Mouse (Mus musculus) embryonic facial prominence, embryonic 13.5 days (tissue): Measurements from ENCODE around the gene Eef2. TPM values are rescaled to one million over a fixed set of nuclear protein-coding genes. Genes with fewer than 3 reads are reported as not detected.

Source experiments
- ATAC-seq: fragments of 200-750 bp; cut with Nextera tagmentation; 2 replicates; pipeline ENCODE4 v1.8.0; 2017; ENCODE audit warnings: low read depth; ENCODE audit not compliant: insufficient number of reproducible peaks, insufficient read depth, low FRiP score, low TSS enrichment
- H3K27ac ChIP-seq: fragments of 300-500 bp; sonication (generic); 2 replicates; pipeline ENCODE4 v1.5.1; 2015; ENCODE audit warnings: moderate library complexity, mild to moderate bottlenecking, inconsistent platforms
- H3K27me3 ChIP-seq: fragments of 300-500 bp; sonication (generic); 2 replicates; pipeline ENCODE4 v1.6.1; 2015; ENCODE audit warnings: mild to moderate bottlenecking, inconsistent platforms
- H3K36me3 ChIP-seq: fragments of 300-500 bp; sonication (generic); 2 replicates; pipeline ENCODE4 v1.6.1; 2015; ENCODE audit warnings: mild to moderate bottlenecking, inconsistent platforms
- H3K4me1 ChIP-seq: fragments of 300-500 bp; sonication (generic); 2 replicates; pipeline ENCODE4 v1.6.1; 2015; ENCODE audit warnings: inconsistent platforms
- H3K4me2 ChIP-seq: fragments of 300-500 bp; sonication (generic); 2 replicates; pipeline ENCODE4 v1.6.1; 2015; ENCODE audit warnings: moderate library complexity, mild to moderate bottlenecking, inconsistent platforms
- H3K4me3 ChIP-seq: fragments of 300-500 bp; sonication (generic); 2 replicates; pipeline ENCODE4 v1.5.1; 2015; ENCODE audit warnings: mild to moderate bottlenecking, inconsistent platforms
- H3K9ac ChIP-seq: fragments of 300-500 bp; sonication (generic); 2 replicates; pipeline ENCODE4 v1.6.1; 2015; ENCODE audit warnings: mild to moderate bottlenecking, inconsistent platforms
- H3K9me3 ChIP-seq: fragments of 300-500 bp; sonication (generic); 2 replicates; pipeline ENCODE4 v1.6.1; 2016; ENCODE audit warnings: inconsistent platforms
- WGBS: fragments of 180-500 bp; shearing (Covaris S2); methylation state at CpG from one replicate; pipeline ENCODE4 v1.1.7; 2015; ENCODE audit warnings: mixed read lengths; 5-methylcytosine and 5-hydroxymethylcytosine counted together
- polyA plus RNA-seq: library from polyadenylated mRNA; unstranded; fragments of >200 nt; fragmentation: Nextera tagmentation; extraction: Ambion mirVana; gene quantifications from 2 replicates; pipeline ENCODE4 v1.2.1, GENCODE M21; 2015

Eef2 gene
- polyA plus RNA-seq, 1 experiment from 2014 or later: 633 TPM

- WGBS: 83% methylated on average over 5 of the region's 5 CpGs
- peaks cover 42% of the 10 kb centered on the region for H3K4me1 ChIP-seq
Observed at GRCm38 (mm10) chr10:81183805-81184204, 7.4 kb downstream of the Eef2 start, which contains the start of gene 4930442H23Rik. 4930442H23Rik (minus strand) TSS chr10:81183849.

GRCm38 (mm10) chr10:81184765-81185164 lies 8.3 kb downstream of the Eef2 start:
- no peak for ATAC-seq
- no peaks in the 10 kb centered on the region for H3K27me3 ChIP-seq
- H3K4me2 ChIP-seq: no peak overlapping the region
- peak overlapping the region; percentile 47; the same call in 1 of the 2 replicates for H3K9ac ChIP-seq
- H3K9me3 ChIP-seq: no peaks in the 10 kb centered on the region
- WGBS: 41% methylated on average over 4 of the region's 4 CpGs
- H3K4me3 ChIP-seq: no peak overlapping the region
- H3K4me1 ChIP-seq: peaks cover 34% of the 10 kb centered on the region
- H3K36me3 ChIP-seq: peaks cover 78% of the 10 kb centered on the region
- H3K27ac ChIP-seq: peak overlapping the region; percentile 62

More at GRCm38 (mm10) chr10:81183805-81184204, 7.4 kb downstream of the Eef2 start, which contains the start of gene 4930442H23Rik:
- no peak for ATAC-seq
- Histone ChIP-seq H3K27ac (peak within 1 kb of the TSS; percentile 74), H3K9ac (peak within 1 kb of the TSS; percentile 80), H3K9me3 (no peaks in the 10 kb centered on the region), H3K4me2 (peak within 1 kb of the TSS; percentile 68), H3K4me3 (peak within 1 kb of the TSS; percentile 69), H3K27me3 (no peaks in the 10 kb centered on the region), H3K36me3 (peaks cover 83% of the 10 kb centered on the region)

GRCm38 (mm10) chr10:81187161-81187560 lies 10.7 kb downstream of the Eef2 start:
- H3K27me3 ChIP-seq: no peaks in the 10 kb centered on the region
- H3K4me3 ChIP-seq: no peak overlapping the region
- no peak overlapping the region for H3K4me2 ChIP-seq
- H3K9ac ChIP-seq: 0 out of 2 replicates have a peak overlapping the region, but pooled peaks have one; percentile 11
- peaks cover 27% of the 10 kb centered on the region for H3K4me1 ChIP-seq
- WGBS: 93% methylated on average over 9 of the region's 9 CpGs
- no peak for ATAC-seq
- no peak overlapping the region for H3K27ac ChIP-seq
- peaks cover 69% of the 10 kb centered on the region for H3K36me3 ChIP-seq
- no peaks in the 10 kb centered on the region for H3K9me3 ChIP-seq

GRCm38 (mm10) chr10:81189821-81190220 lies 13.4 kb downstream of the Eef2 start:
- Histone ChIP-seq H3K27ac (no peak overlapping the region), H3K27me3 (peaks cover 20% of the 10 kb centered on the region), H3K9ac (no peak overlapping the region), H3K9me3 (no peaks in the 10 kb centered on the region), H3K4me3 (no peak overlapping the region), H3K36me3 (peaks cover 52% of the 10 kb centered on the region), H3K4me1 (peaks cover 29% of the 10 kb centered on the region), H3K4me2 (no peak overlapping the region)
- 80% methylated on average over 26 of the region's 26 CpGs for WGBS
- ATAC-seq: no peak

- Histone ChIP-seq H3K27ac (peak overlapping the region; percentile 44; the same call in 1 of the 2 replicates), H3K9ac (no peak overlapping the region)
- 69% methylated on average over 31 of the region's 31 CpGs for WGBS
Observed at GRCm38 (mm10) chr10:81190236-81190911, 13.9 kb downstream of the Eef2 start.

GRCm38 (mm10) chr10:81190912-81191321 lies 14.5 kb downstream of the Eef2 start:
- Histone ChIP-seq H3K36me3 (peaks cover 42% of the 10 kb centered on the region), H3K4me1 (peaks cover 23% of the 10 kb centered on the region), H3K27me3 (peaks cover 31% of the 10 kb centered on the region), H3K27ac (peak overlapping the region; percentile 44; the same call in 1 of the 2 replicates), H3K4me3 (no peak overlapping the region), H3K4me2 (no peak overlapping the region), H3K9me3 (no peaks in the 10 kb centered on the region), H3K9ac (no peak overlapping the region)
- 77% methylated on average over 6 of the region's 6 CpGs for WGBS
- no peak for ATAC-seq

More at GRCm38 (mm10) chr10:81190236-81190911, 13.9 kb downstream of the Eef2 start:
- no peak overlapping the region for H3K4me3 ChIP-seq
- peaks cover 46% of the 10 kb centered on the region for H3K36me3 ChIP-seq
- H3K9me3 ChIP-seq: no peaks in the 10 kb centered on the region
- no peak for ATAC-seq
- H3K4me2 ChIP-seq: no peak overlapping the region
- H3K4me1 ChIP-seq: peaks cover 23% of the 10 kb centered on the region
- peaks cover 26% of the 10 kb centered on the region for H3K27me3 ChIP-seq

- Histone ChIP-seq H3K9ac (peak overlapping the region; percentile 85), H3K27me3 (peaks cover 37% of the 10 kb centered on the region), H3K9me3 (no peaks in the 10 kb centered on the region), H3K4me2 (peak overlapping the region; percentile 96), H3K27ac (peak overlapping the region; percentile 94; the same call in 1 of the 2 replicates), H3K36me3 (peaks cover 40% of the 10 kb centered on the region), H3K4me3 (peak overlapping the region; percentile 70; the same call in 1 of the 2 replicates), H3K4me1 (peaks cover 23% of the 10 kb centered on the region)
- ATAC-seq: no peak
- WGBS: 86% methylated on average over 18 of the region's 18 CpGs
Observed at GRCm38 (mm10) chr10:81191342-81191982, 15.0 kb downstream of the Eef2 start.

- peaks cover 46% of the 10 kb centered on the region for H3K27me3 ChIP-seq
- H3K4me3 ChIP-seq: peak overlapping the region; percentile 70
- peak overlapping the region; percentile 85 for H3K9ac ChIP-seq
- peaks cover 23% of the 10 kb centered on the region for H3K4me1 ChIP-seq
- WGBS: under 1% methylated on average over 93 of the region's 93 CpGs
- ATAC-seq: peak; percentile 83
- H3K27ac ChIP-seq: peak overlapping the region; percentile 94
- H3K36me3 ChIP-seq: peaks cover 30% of the 10 kb centered on the region
- H3K9me3 ChIP-seq: no peaks in the 10 kb centered on the region
- peak overlapping the region; percentile 96 for H3K4me2 ChIP-seq
Observed at GRCm38 (mm10) chr10:81192270-81192967, 16.0 kb downstream of the Eef2 start.

- 3% methylated on average over 19 of the region's 19 CpGs for WGBS
- H3K27me3 ChIP-seq: peaks cover 49% of the 10 kb centered on the region
Observed at GRCm38 (mm10) chr10:81192968-81193501, 16.6 kb downstream of the Eef2 start.

GRCm38 (mm10) chr10:81193991-81194774 lies 17.8 kb downstream of the Eef2 start:
- H3K9me3 ChIP-seq: no peaks in the 10 kb centered on the region
- H3K4me1 ChIP-seq: peaks cover 23% of the 10 kb centered on the region
- no peak for ATAC-seq
- peaks cover 17% of the 10 kb centered on the region for H3K36me3 ChIP-seq
- 13% methylated on average over 37 of the region's 37 CpGs for WGBS
- H3K27ac ChIP-seq: no peak overlapping the region
- H3K9ac ChIP-seq: peak overlapping the region; percentile 44
- H3K4me3 ChIP-seq: no peak overlapping the region
- peaks cover 54% of the 10 kb centered on the region for H3K27me3 ChIP-seq
- peak overlapping the region; percentile 1; the same call in 1 of the 2 replicates for H3K4me2 ChIP-seq

More at GRCm38 (mm10) chr10:81192968-81193501, 16.6 kb downstream of the Eef2 start:
- ATAC-seq: 0 out of 2 replicates have a peak, but pooled peaks have one; percentile 8
- Histone ChIP-seq H3K27ac (peak overlapping the region; percentile 94), H3K4me2 (peak overlapping the region; percentile 96), H3K9me3 (no peaks in the 10 kb centered on the region), H3K4me1 (peaks cover 23% of the 10 kb centered on the region), H3K36me3 (peaks cover 26% of the 10 kb centered on the region), H3K4me3 (peak overlapping the region; percentile 70), H3K9ac (peak overlapping the region; percentile 85)
